Mouse (Mus musculus): Measurements from ENCODE around the gene Vinac1. TPM values are rescaled to one million over a fixed set of nuclear protein-coding genes. Genes with fewer than 3 reads are reported as not detected.
"Not testable (repeated sequence)": the region's sequence is repeated elsewhere in the genome, so short reads cannot be mapped to it uniquely, and the experiment has no call there.

Vinac1 gene
- total RNA-seq, 2 experiments from 2014 or later, result 0.14 to 0.25 TPM

DNA sequence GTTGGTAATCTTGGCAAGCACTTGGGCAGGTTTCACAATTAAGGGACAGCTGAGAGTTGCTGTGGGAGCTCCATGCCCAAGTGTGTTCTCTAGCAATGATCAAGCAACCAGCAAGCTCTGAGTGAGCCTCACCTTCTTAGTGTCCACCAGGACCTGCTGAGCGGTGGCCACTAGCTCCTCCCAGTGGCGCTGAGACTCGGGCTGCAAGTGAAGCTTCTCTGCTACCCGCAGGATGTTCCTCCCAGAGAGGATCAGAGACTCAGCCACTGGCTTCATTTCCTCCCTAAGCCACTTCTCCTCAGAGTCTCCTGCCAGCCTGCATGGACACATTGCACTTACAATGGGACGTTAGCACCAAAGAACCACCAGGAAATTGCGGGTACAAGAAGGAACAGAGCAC lies 7.4 kb downstream of the Vinac1 start:
- DNase-seq (ENCODE audit: low spot score in 2 of 2), result no peak

DNA sequence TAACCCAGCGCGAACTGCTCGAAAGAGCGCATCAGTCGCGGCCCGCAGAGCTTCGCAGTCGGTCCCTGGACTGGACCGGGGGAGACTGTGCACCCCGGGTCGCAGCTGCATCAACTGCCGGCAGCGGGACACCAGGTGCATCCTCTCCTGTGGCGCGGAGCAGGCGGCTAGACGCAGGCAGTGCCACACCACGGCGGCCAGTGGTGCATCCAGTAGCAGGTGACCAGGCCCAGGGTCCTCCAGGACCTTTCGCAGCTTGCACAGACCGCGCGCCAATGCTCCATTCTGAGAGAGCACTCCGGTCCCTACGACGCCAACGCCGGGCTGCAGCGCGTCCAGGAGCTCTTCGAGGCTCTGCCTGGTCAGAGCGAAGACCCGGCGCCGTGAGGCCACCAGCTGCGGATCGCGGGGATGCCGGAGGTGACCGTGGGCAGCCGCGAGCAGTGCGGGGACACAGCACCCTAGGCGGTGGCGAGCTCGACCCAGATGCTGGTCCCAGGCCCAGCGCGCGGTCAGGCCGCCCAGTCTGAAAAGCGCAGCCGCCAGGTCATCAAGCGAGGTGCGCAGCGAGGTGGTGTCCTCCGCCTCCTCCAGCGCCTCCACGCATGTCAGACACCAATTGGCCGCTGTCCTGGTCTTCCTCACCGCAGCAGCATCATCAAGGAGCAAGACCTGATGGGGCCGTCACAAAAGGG lies 8.9 kb downstream of the Vinac1 start:
- DNase-seq (ENCODE audit: low spot score in 2 of 2), result no peak

DNA sequence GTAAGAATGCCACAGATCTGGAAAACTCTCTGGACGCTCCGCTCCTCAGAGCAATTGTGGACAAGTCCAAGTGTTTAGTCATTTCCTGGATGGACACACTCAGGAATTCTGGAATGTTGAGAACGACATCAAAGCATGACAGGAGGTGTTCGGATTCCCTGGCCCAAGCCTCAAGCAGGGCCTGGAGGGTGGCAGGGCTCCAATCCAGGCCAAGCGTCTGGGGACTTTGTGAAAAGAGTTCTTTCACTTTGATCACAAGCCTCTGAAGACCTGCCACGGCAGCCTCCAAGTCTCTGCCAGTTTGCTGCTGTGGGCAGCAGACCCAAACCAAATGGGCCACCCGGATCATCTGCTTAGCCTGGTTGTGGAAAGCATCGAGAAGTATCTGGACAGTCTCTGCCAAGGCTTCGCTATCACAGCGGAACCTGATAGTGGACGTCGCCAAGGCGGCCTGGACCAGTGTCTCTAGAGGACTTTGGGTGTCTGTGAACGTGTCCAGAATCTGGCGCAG lies 9.5 kb downstream of the Vinac1 start:
- no peak for DNase-seq (ENCODE audit: low spot score in 2 of 2)

DNA sequence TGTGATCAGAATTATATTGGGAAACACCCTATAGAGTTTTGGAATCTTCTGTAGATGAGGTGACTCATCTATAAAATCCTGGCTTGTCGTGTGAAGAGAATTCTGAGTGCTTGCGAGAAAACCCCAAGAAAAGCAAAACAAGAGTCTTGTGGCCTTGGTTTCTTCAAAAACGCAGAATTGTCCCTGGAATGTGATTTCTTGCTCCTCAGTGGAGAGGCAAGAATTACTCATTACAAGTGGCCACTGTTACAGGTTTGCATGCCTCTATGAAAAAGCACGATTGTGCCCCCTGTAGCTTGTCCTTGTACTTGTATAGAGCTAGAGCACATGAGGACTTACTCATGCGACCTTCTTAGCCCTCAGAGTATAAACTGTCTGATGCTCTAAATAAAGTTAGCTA lies 12.6 kb downstream of the Vinac1 start:
- no peak for DNase-seq (ENCODE audit: low spot score in 2 of 2)

DNA sequence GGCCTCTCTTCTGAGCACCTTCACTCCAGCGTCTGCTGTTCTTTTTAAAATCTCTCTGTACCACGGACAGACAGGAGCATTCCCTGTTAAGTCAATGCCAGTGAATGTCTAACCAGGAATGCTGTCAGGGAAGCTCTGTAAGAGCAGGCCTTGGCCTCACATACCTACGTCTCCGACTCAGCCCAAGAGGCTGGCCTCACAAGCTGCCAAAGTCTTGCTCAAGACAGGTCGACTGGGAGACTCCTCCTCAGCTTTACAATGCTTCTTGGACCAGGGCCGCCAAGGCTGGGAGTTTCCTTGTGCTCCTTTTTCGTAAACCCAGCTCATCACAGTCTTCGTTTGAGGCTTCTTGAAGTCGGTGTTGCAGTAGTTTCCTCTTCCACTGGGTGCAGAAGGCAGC lies 23.2 kb downstream of the Vinac1 start:
- DNase-seq (ENCODE audit: low spot score in 2 of 2), result no peak

DNA sequence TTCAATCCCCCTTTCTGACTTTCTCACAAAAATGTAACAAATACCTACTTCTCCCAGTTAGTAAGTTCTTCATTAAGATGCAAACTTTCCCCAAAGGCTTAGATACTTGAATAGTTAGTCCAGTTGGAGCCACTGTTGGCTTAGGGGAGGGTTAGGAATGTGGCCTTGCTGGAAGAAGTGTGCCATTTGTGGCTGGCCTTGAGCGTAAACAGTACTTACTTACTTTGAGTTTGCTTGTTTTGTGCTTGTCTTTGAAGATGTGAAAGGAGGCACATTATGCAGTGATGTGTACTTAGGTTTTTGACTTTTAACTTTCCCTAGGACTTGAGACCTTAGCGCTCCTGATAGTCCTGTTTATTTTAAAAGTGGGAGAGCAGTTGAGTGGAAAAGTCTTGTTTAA lies 27.9 kb downstream of the Vinac1 start:
- no peak for DNase-seq (ENCODE audit: low spot score in 2 of 2)

DNA sequence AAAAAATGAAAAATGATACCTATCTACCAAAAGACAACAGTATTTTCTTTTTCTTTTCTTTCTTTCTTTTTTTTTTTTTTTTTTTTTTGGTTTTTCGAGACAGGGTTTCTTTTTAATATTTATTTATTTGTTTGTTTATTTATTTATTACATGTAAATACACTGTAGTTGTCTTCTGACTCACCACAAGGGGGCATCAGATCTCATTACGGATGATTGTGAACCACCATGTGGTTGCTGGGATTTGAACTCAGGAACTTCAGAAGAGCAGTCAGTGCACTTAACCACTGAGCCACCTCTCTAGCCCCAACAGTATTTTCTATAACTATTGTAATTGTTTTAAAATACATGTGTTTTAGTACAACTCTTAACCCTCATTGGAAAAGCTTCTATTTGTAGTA lies 39.1 kb downstream of the Vinac1 start:
- not testable (repeated sequence) for DNase-seq (ENCODE audit: low spot score in 2 of 2)

DNA sequence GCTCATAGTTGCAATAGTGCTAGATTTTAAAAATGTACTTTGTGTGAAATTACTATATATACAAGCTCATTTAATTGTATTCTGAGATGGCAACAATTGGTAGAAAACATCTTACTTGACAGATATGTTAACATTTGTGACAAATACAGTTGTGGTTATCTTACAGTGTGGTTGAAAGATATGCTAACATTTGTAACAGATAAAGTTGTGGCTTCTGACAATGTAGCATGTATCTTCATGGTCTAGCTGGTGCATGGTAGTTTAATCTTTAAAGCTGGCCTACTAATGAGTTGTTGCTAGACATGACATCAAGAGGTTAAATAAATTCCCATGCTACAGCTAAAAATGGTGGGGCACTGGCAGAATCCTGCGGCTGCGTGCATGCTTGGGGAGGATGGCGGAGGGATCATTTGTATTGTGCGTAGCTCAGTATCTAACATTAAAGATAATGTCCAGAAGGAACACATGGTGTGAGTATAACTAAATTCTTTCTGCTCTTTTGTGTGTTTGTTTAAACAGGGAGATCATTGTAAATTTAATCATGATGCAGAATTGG lies 41.7 kb downstream of the Vinac1 start:
- DNase-seq (ENCODE audit: low spot score in 2 of 2), result no peak

DNA sequence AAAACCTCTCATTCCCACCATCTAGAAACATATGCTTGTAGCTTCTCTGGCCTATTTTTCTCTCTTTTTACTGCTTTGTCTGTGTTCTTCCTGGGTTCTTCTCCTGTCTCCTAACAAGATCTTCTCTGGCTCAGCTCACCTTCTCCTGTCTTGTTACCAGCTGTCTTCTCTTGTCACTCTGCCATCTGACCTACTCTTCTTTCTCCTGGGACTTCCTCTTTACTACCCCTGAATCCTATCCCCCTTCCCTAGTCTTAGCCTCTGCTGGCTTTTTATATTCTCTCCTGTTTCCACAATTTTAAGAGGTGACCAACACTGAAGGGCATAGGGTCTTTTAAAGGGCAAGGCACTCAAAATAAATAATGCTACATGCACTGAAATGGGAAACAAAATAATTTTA lies 43.1 kb downstream of the Vinac1 start:
- no peak for DNase-seq (ENCODE audit: low spot score in 2 of 2)

DNA sequence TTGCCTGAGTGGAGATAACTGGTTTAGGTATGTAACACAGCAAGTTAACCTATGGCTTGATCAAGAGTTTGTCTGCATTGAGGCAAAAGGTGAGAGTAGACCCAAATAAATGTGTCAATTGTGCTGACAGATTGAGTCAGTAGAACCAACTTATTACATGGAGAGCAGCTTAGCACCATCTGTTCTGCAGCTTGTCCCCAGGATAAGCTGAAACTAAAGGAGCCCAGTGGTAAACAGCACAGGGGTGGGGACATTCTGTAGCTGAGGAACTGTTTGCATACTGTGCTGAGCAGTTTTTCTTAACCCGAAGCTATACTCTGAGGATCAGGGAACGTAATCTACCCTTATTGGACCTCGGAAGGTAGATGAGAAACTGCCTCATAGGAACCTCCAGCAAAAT lies 63.2 kb downstream of the Vinac1 start:
- DNase-seq (ENCODE audit: low spot score in 2 of 2), result no peak

DNA sequence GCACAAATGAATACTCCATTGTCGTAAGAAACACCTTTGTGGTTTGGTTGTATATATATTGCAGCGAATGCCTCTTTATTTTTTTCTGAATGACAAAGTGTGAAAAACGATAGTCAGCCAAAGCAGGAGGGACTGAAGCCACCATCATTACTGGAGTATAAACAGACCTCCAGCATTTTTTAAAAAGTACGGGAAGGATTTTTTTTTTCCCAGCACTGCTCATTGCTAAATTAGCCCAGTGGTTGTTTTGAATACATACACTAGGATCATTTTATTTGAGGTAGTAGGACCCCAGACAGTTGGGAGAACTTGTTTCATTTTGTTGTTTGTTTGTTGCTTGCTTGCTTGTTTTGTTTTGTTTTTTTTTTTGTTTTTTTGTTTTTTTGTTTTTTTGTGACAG lies 72.4 kb downstream of the Vinac1 start:
- no peak for DNase-seq (ENCODE audit: low spot score in 2 of 2)

Other genes with a start within 250 kb of the Vinac1 start
- gene Tmem87b, start 230.1 kb downstream of the Vinac1 start, total RNA-seq (2021), result 10 to 100 TPM; 44.8 to 45.7 TPM
- 1 to 10 TPM; 5.3 to 6.0 TPM for gene Fbln7, start 185.2 kb downstream of the Vinac1 start, total RNA-seq (2021)
- gene Zc3h8, start 104.1 kb downstream of the Vinac1 start, total RNA-seq (2021), result 1 to 10 TPM; 3.7 to 4.1 TPM
- gene Zc3h6, start 80.8 kb downstream of the Vinac1 start, total RNA-seq (2021), result 10 to 100 TPM; 13.3 to 17.0 TPM
- 10 to 100 TPM; 10.9 to 11.6 TPM for gene Gm10762, start 80.4 kb downstream of the Vinac1 start, total RNA-seq (2021)
- gene Ttl, start 17.8 kb upstream of the Vinac1 start, total RNA-seq (2021), result 10 to 100 TPM; 15.5 to 18.1 TPM
- 10 to 100 TPM; 24.3 to 29.1 TPM for gene Polr1b, start 52.8 kb upstream of the Vinac1 start, total RNA-seq (2021)
- gene Chchd5, start 81.5 kb upstream of the Vinac1 start, total RNA-seq (2021), result 10 to 100 TPM; 26.8 to 28.5 TPM
- 10 to 100 TPM; 29.2 to 35.3 TPM for gene Slc20a1, start 150.6 kb upstream of the Vinac1 start, total RNA-seq (2021)
- gene Ckap2l, start 249.0 kb upstream of the Vinac1 start, total RNA-seq (2021), result 10 to 100 TPM; 16.8 to 18.1 TPM